Mouse (Mus musculus) CD4-positive, CD25-positive, alpha-beta regulatory T cell, adult 9 weeks (primary cell): ENCODE data around the gene Wwc2. TPM values are rescaled to one million over a fixed set of nuclear protein-coding genes. Genes with fewer than 3 reads are reported as not detected.

Experiments
- polyA plus RNA-seq: library from polyadenylated mRNA; unstranded; fragments of 100-300 nt; shearing (Covaris generic); gene quantifications from one replicate; pipeline ENCODE4 v1.2.1, GENCODE M21; 2017

Gene Wwc2
- polyA plus RNA-seq, result 0.15 TPM

GRCm38 (mm10) chr8:47990911-47991820 is at the start of gene Wwc2:
Gene Wwc2, minus strand, starts transcription at chr8:47990924.

DNA sequence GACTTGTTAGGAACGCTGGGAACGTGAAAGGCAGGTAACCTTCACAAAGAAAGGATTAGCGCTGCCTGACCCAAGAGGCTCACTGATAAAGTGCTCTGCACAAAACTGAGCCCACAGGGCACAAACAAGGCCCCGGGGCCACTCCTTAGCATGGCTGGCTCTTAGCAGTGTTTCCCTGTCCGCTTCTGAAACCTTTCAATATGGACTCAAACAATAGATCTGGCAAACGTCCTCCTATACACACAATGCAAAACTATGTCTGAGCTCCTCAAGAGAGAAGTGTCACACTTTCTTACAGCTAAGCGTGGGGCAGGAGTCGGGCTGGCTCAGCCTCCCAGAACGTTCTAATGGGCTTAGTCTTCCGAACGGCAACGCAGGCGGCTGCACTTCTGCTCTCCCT is 166.5 kb downstream of the Wwc2 start, which contains the start of gene Cldn22:
Cldn22 (plus strand) TSS at position 301 of the 400 bp plus-strand sequence.

DNA sequence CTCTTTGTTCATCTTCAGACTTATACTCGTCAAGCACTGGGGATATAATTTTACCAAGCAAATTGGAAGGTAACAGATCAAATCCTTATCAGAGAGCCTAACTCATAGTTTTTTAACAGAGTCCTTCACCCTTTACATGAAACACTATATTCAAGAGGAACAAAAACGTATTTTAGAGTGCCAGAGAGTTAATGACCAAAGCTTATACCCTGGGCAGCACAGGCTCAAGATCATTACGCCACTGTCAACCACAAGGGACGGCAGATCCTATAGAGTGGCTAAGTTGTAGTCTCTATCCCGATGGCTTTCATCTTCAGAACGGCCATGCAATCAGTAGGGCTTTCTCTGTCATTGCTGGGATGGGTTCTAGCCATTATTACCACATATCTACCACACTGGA is 168.9 kb downstream of the Wwc2 start, which contains the start of gene Cldn24:
Cldn24 (plus strand) TSS at position 301 of the 400 bp plus-strand sequence.

Other genes with a start within 250 kb of the Wwc2 start
- gene Cldn24, start 168.8 kb downstream of the Wwc2 start, polyA plus RNA-seq, result not detected
- not detected for gene Cldn22, start 166.4 kb downstream of the Wwc2 start, polyA plus RNA-seq
- gene Dctd, start 108.2 kb upstream of the Wwc2 start, polyA plus RNA-seq, result 7.1 TPM